Mouse (Mus musculus) macrophage (primary cell): ENCODE data around the gene Arid3c. TPM values are rescaled to one million over a fixed set of nuclear protein-coding genes. Genes with fewer than 3 reads are reported as not detected.
"Not testable (repeated sequence)": the region's sequence is repeated elsewhere in the genome, so short reads cannot be mapped to it uniquely, and the experiment has no call there.

Source experiments
- H3K27ac ChIP-seq: fragments of 350-480 bp; formaldehyde crosslinking; 2 replicates; pipeline ENCODE4 v1.9.0; 2021
- H3K36me3 ChIP-seq: fragments of 350-480 bp; formaldehyde crosslinking; 2 replicates; pipeline ENCODE4 v1.9.0; 2021; ENCODE audit errors: inconsistent target
- H3K4me3 ChIP-seq: fragments of 350-480 bp; formaldehyde crosslinking; 2 replicates; pipeline ENCODE4 v1.9.0; 2021; ENCODE audit errors: inconsistent target
- H3K79me2 ChIP-seq: fragments of 350-480 bp; formaldehyde crosslinking; 2 replicates; pipeline ENCODE4 v1.9.0; 2021; ENCODE audit errors: inconsistent target
- WGBS: methylation state at CpG from one replicate; pipeline ENCODE4 v1.1.7; 2026; ENCODE audit warnings: inconsistent platforms; ENCODE audit not compliant: missing documents; 5-methylcytosine and 5-hydroxymethylcytosine counted together
- polyA plus RNA-seq: library from polyadenylated mRNA; stranded (reverse); fragments of 250-400 nt; gene quantifications from 3 replicates; pipeline ENCODE4 v1.2.4, GENCODE M21; 2018; ENCODE audit warnings: inconsistent platforms

The Arid3c gene
- polyA plus RNA-seq, 1 experiment from 2014 or later, result not detected

DNA sequence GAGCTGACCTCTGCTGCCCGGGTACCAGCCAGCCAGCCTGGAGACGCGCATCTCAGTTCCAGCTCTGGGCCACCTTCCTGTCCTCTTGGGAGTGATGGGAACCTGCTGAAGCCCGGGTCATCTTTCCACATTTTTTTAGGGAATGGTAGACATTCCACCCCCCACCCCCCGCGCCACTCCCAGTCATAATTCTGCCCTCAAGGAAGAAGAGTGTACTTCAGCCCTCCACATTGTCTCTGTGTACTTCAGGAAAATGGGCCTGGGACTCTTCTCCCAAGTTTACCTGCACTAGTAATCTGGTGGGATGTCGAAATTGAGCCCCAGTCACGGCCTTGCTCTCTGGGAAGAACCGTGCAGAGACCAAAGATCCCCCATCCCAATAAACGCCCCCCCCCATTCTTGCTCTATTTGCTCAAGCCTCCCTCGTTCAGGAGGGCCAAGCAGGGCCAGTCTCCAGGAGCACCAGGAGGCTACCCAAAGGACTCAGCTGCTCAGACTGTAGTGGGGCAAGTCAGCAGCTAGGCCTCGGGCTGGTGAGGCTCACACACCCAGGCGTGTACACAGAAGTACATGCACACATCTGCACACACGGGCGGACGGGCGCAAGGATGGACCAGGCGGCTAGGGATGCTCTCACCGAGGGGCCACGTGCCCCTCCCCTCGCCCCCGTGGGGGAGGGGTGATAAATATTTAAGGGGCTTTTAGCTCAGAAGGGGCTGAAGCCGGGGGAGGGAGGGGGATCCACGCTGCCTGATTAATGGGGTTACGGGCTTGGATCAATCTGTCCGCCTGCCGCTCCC, 46.6 kb downstream of the Arid3c start:
- H3K27ac ChIP-seq, H3K79me2 ChIP-seq, H3K4me3 ChIP-seq, H3K36me3 ChIP-seq: not testable (repeated sequence)
- WGBS, result 6% methylated on average over 8 of the region's 27 CpGs

DNA sequence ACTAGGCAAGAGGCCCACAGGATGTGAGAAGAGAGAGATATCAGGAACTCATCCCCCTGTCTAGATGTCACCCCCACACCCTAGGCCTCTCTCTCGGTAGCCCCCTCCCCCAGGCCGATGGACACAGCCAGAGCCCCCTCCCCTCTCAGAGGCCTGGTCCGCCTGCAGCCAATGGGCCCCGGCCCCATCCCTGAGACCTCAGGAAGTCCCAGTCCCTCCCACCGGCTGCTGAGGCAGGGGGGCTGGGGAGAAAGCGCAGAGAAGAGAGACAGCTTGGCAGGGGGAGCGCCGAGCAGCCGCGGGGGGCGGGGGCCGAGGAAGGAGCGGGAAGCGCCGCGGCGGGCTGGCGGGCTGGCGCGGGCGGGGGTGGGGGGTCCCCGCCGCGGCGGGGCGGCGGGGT, 47.6 kb downstream of the Arid3c start:
- not testable (repeated sequence) for H3K4me3 ChIP-seq, H3K27ac ChIP-seq, H3K79me2 ChIP-seq, H3K36me3 ChIP-seq
- 20% methylated on average over 1 of the region's 27 CpGs for WGBS

DNA sequence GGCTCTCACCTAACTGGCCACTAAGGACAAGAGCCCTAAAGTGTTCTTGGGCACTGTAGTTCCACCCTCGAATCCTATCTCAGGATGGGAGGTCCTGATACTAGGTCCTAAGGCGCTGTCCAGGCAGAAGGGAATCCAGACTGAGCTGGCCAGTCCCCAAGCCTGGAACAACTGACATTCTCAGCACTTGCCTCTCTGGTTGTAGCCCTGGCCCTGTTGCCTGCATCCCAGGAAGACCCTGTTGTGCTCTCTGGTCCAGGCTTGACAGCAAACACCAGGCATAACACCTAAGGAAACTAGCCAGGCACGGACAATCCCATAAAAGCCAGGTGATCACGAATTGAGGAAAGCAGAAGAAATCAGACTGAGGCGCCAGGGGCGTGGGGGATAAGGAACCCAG, 48.2 kb downstream of the Arid3c start:
- Histone ChIP-seq H3K4me3 (no peak overlapping the region), H3K27ac (no peak overlapping the region), H3K36me3 (no peaks in the 10 kb centered on the region), H3K79me2 (no peaks in the 10 kb centered on the region)
- 30% methylated on average over 6 of the region's 6 CpGs for WGBS

DNA sequence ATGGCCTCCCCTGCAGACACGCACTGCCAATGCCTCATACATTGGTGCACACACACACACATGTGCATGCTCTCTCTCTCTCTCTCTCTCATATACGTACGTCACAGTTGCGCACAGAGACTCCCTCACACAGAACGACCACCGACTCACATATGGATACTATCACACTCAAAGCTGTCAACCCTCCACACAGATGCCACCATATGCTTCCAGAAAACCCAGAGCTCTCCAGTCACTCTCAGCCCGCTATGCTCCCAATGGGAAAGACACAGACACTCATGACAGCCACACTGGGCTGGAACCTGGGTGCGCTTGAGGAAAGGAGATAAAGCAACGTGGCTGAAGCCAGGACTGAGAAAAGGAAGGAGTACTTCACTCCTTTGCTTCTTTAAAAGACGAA, 49.0 kb downstream of the Arid3c start:
- Histone ChIP-seq H3K4me3 (no peak overlapping the region), H3K36me3 (no peaks in the 10 kb centered on the region), H3K79me2 (no peaks in the 10 kb centered on the region), H3K27ac (no peak overlapping the region)
- 71% methylated on average over 10 of the region's 10 CpGs for WGBS

DNA sequence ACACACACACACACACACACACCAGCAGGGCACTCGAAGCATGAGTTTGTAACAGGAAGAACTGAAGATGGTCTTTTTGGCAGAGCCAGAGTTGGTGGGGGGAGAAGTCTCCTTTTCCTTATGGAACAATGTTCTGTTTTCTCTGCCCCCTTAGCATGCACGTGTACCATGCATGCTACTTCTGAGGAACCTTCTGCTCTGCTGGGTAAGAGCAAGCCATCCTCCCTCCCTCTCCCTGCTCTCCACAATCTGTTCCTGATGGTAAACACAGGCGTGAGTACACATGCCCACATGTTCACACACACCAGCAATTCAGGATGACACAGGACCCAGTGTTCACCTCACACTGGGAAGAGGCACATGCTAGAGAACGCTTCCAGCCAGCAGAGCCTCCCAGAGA, 49.8 kb downstream of the Arid3c start:
- Histone ChIP-seq H3K27ac (no peak overlapping the region), H3K36me3 (no peaks in the 10 kb centered on the region), H3K4me3 (no peak overlapping the region), H3K79me2 (no peaks in the 10 kb centered on the region)
- WGBS, result 58% methylated on average over 2 of the region's 4 CpGs

DNA sequence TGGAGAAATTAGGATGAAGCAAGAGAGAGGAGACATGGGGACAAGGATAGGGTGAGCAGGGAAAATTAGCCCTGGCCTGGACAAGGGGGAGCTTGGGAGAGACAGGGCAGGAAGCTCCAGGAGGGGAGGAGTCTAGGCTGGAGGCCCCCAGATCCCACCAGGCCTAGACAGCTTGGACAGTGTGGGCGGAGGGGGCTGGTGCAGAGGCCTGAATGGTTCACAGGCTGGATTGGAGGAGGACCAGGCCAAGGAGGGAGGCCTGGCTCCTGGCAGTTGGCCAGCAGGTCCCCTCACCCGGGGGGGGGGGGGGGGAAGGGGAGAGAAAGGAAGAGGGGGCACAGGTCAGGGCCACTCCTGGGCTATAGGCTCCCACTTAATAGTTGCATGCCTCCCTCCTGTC, 51.7 kb downstream of the Arid3c start:
- Histone ChIP-seq H3K27ac (no peak overlapping the region), H3K36me3 (no peaks in the 10 kb centered on the region), H3K79me2 (no peaks in the 10 kb centered on the region), H3K4me3 (no peak overlapping the region)
- WGBS, result 50% methylated on average over 2 of the region's 2 CpGs

DNA sequence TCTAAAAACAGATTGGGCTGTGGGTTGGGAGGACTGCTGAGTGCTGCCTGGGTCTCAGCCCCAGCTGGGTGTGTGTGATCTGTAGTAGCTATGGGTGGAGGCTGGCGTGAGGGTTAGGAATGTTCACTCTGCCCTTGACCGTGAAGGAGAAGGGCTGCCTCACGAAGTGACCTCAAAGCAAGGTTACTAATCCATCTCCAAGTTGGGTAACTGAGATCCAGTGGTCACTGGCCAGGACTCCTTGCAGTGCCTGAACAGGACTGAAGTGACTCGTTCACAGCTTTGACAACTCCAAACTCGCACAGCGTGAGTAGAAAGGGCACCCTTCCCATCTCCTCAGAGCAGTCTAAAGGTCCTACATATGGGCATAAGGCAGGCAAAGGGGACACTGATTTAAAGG, 52.1 kb downstream of the Arid3c start:
- Histone ChIP-seq H3K36me3 (no peaks in the 10 kb centered on the region), H3K27ac (no peak overlapping the region), H3K79me2 (no peaks in the 10 kb centered on the region), H3K4me3 (no peak overlapping the region)
- 90% methylated on average over 5 of the region's 6 CpGs for WGBS

DNA sequence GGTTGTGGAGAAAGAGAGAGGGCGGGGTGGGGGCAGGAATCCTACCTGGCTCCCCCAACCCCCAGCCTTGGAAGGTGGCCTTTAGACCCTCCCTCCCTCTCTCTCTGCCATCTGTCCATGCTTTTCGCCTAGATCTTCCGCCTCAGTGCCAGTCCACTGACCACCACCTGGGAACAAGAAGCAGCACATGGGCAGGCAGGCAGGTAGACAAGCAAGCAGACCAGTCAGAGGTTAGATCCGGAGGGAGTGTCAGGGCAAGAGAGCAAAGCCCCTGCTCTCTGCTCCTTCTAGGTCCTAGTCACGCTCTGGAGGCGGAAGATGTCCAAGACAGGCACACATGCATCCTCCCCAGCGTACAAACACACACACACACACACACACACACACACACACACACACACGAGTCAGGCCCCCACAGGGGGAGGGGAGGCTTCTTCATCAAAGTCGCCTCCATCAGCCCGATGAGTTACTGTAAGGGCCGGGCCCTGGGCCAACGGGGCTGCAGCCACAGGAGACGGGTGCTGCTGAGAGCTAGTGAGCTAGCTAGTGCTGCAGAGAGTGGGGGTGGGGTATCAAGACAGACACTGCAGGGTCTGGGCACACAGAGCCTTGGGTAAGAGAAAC, 53.8 kb downstream of the Arid3c start:
- Histone ChIP-seq H3K79me2 (no peaks in the 10 kb centered on the region), H3K27ac (no peak overlapping the region), H3K36me3 (no peaks in the 10 kb centered on the region), H3K4me3 (no peak overlapping the region)
- WGBS, result 73% methylated on average over 10 of the region's 13 CpGs

DNA sequence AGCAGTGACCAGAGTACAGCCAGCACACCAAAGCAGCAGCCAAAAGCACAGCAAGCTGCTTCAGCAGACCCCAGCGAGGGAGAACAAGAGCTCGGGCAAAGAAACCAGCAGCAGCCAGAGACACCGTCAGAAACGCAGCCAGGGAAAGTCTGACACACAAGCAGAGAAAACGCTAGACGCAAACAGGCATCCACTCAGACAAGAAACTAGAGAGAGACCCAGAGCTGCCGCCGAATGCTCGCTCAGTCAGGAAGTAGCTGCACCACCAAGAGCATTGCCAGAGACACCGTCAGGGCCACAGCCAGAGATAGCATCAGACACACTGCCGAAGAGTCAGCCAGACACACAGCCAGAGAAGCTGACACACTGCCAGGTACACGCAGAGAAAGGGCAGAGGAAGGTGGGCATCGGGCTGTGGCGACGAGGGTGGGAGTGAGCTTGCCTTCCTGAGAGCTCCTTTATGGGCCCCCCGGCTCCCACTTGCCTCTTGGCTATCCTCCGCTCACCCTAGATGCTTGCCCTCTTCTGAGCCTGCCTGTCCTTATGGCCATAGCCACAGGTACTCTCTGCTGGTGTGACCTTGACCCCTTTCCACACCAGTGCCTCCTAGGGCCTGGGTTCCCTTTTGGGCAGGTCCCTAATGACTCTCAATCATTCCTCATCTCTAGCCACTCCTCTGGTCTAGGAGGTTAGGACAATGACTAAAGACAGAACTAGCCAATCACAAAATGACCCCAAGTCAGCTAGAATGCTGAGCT, 54.5 kb downstream of the Arid3c start:
- no peak overlapping the region for H3K27ac ChIP-seq
- WGBS, result 49% methylated on average over 17 of the region's 17 CpGs
- H3K36me3 ChIP-seq, result no peaks in the 10 kb centered on the region
- no peak overlapping the region for H3K4me3 ChIP-seq
- H3K79me2 ChIP-seq, result no peaks in the 10 kb centered on the region

Other genes starting within 250 kb of the Arid3c start
- gene AI464131, start 228.1 kb downstream of the Arid3c start, polyA plus RNA-seq, result 0.10 to 0.13 TPM (median 0.12 TPM) in 3 replicates
- gene 1110017D15Rik, start 213.8 kb downstream of the Arid3c start, polyA plus RNA-seq, result 0.22 TPM in 1 of 3 replicates, not detected in the others
- gene Fam219a, start 161.6 kb downstream of the Arid3c start, polyA plus RNA-seq, result 53.0 to 79.9 TPM (median 67.6 TPM) in 3 replicates
- 0.25 to 1.1 TPM (median 0.45 TPM) in 3 replicates for gene Dnaic1, start 161.4 kb downstream of the Arid3c start, polyA plus RNA-seq
- 1.2 to 3.7 TPM (median 1.6 TPM) in 3 replicates for gene Enho, start 90.8 kb downstream of the Arid3c start, polyA plus RNA-seq
- not detected in 3 replicates for gene Cntfr, start 34.1 kb downstream of the Arid3c start, polyA plus RNA-seq
- gene Il11ra1, start 31.2 kb downstream of the Arid3c start, polyA plus RNA-seq, result 34.7 to 49.1 TPM (median 47.4 TPM) in 3 replicates
- gene Rpp25l, start 17.6 kb downstream of the Arid3c start, polyA plus RNA-seq, result 6.4 to 25.9 TPM (median 19.8 TPM) in 3 replicates
- 34.4 to 93.4 TPM (median 69.6 TPM) in 3 replicates for gene Dctn3, start 8.0 kb downstream of the Arid3c start, polyA plus RNA-seq
- 18.2 to 19.2 TPM (median 18.2 TPM) in 3 replicates for gene Galt, start 24.1 kb upstream of the Arid3c start, polyA plus RNA-seq
- 37.5 to 72.4 TPM (median 70.3 TPM) in 3 replicates for gene Sigmar1, start 25.0 kb upstream of the Arid3c start, polyA plus RNA-seq
- 1.1 to 3.3 TPM in 2 of 3 replicates, not detected in the other for gene Ccl27a, start 43.1 kb upstream of the Arid3c start, polyA plus RNA-seq
- gene Gm21541, start 172.5 kb upstream of the Arid3c start, polyA plus RNA-seq, result not detected in 3 replicates
- gene Gm20878, start 210.4 kb upstream of the Arid3c start, polyA plus RNA-seq, result not detected in 3 replicates
- gene Fam205a4, start 234.9 kb upstream of the Arid3c start, polyA plus RNA-seq, result not detected in 3 replicates